Mouse (Mus musculus) frontal cortex, postnatal 10 days (tissue): ENCODE measurements around the gene Olfr773.
"Not testable (repeated sequence)": the region's sequence is repeated elsewhere in the genome, so short reads cannot be mapped to it uniquely, and the experiment has no call there.

ENCODE experiments used
- DNase-seq, 2 experiments: peaks; one replicate each; pipeline ENCODE4 v3.0.0; 2022; ENCODE audit warnings: low spot score in 2 of 2, mixed read lengths in 1 of 2

The Olfr773 gene

GRCm38 (mm10) chr10:129187319-129187718 is at the start of gene Olfr773:
TSS of gene Olfr773 (minus strand) at chr10:129187419.
- not testable (repeated sequence) for DNase-seq

GRCm38 (mm10) chr10:129235904-129236303 is 48.7 kb upstream of the Olfr773 start, which contains the start of gene Olfr774:
TSS of gene Olfr774 (plus strand) at chr10:129236204.
- DNase-seq = no peak

GRCm38 (mm10) chr10:129230737-129231136 is 43.5 kb upstream of the Olfr773 start:
- DNase-seq = no peak

GRCm38 (mm10) chr10:129177821-129178220 is 9.4 kb downstream of the Olfr773 start, which contains the start of gene Olfr772:
TSS of gene Olfr772 (minus strand) at chr10:129177921.
- not testable (repeated sequence) for DNase-seq

- no peak for DNase-seq
These were observed 22.6 kb downstream of the Olfr773 start, which contains the start of gene Olfr771 for GRCm38 (mm10) chr10:129164651-129165050. TSS of gene Olfr771 (minus strand) at chr10:129164751.

- DNase-seq = no peak
These were observed 48.3 kb downstream of the Olfr773 start, which contains the start of gene Olfr770 for GRCm38 (mm10) chr10:129138898-129139297. TSS of gene Olfr770 (minus strand) at chr10:129138998.
